Mouse (Mus musculus): ENCODE results near the gene Trim11. TPM values are rescaled to one million over a fixed set of nuclear protein-coding genes. Genes with fewer than 3 reads are reported as not detected.
A peak's percentile ranks its signal among the peaks of the same experiment; 100 is the strongest.

Trim11 gene
- polyA plus RNA-seq, 1 experiment from 2014 or later: 8.8 TPM

- no peaks in the 10 kb centered on the region for H3K9me3 ChIP-seq (ENCODE audit: low read length)
- H3K4me3 ChIP-seq (ENCODE audit: low read depth, low read length): no peak overlapping the region
- WGBS (ENCODE audit: insufficient replicate concordance): 42% methylated on average over 12 of the region's 12 CpGs
- DNase-seq: no peak
- ATAC-seq: peak; percentile 54
- H3K4me1 ChIP-seq (ENCODE audit: insufficient read depth): peaks cover 18% of the 10 kb centered on the region
- H3K36me3 ChIP-seq (replicated peaks; ENCODE audit: insufficient read depth, low read length): no peaks in the 10 kb centered on the region
- TF ChIP-seq CTCF (IDR thresholded peaks at IDR 0.05; ENCODE audit: low read depth) (no peak), EP300 (IDR thresholded peaks at IDR 0.05; ENCODE audit: low read depth) (no peak)
- H3K27me3 ChIP-seq (ENCODE audit: insufficient read depth, low read length): peaks cover 4% of the 10 kb centered on the region; the same call in 1 of the 2 replicates
- no peak overlapping the region for H3K9ac ChIP-seq (replicated peaks)
- H3K4me2 ChIP-seq (ENCODE audit: low read depth, low read length): no peak overlapping the region
- no peak overlapping the region for H3K27ac ChIP-seq (ENCODE audit: low read depth)
Observed at GRCm38 (mm10) chr11:58965001-58965760, 12.7 kb upstream of the Trim11 start.

- Histone ChIP-seq H3K36me3 (replicated peaks; ENCODE audit: insufficient read depth, low read length) (peaks cover 9% of the 10 kb centered on the region; the same call in 1 of the 2 replicates), H3K27me3 (ENCODE audit: insufficient read depth, low read length) (no peaks in the 10 kb centered on the region), H3K4me3 (ENCODE audit: low read depth, low read length) (no peak overlapping the region), H3K27ac (ENCODE audit: low read depth) (no peak overlapping the region), H3K4me1 (ENCODE audit: insufficient read depth) (peaks cover 15% of the 10 kb centered on the region), H3K4me2 (ENCODE audit: low read depth, low read length) (no peak overlapping the region), H3K9me3 (ENCODE audit: low read length) (no peaks in the 10 kb centered on the region), H3K9ac (replicated peaks) (no peak overlapping the region)
- 86% methylated on average over 1 of the region's 1 CpGs for whole genome bisulfite sequencing (ENCODE audit: insufficient replicate concordance)
- ATAC-seq (no peak), DNase-seq (peak; percentile 50)
- TF ChIP-seq EP300 (IDR thresholded peaks at IDR 0.05; ENCODE audit: low read depth) (no peak), CTCF (IDR thresholded peaks at IDR 0.05; ENCODE audit: low read depth) (peak; percentile 76)
Observed at GRCm38 (mm10) chr11:58967346-58967745, 10.5 kb upstream of the Trim11 start.

GRCm38 (mm10) chr11:58968551-58968950, 9.3 kb upstream of the Trim11 start:
- Histone ChIP-seq H3K27ac (ENCODE audit: low read depth) (no peak overlapping the region), H3K4me1 (ENCODE audit: insufficient read depth) (peaks cover 13% of the 10 kb centered on the region), H3K9me3 (ENCODE audit: low read length) (no peaks in the 10 kb centered on the region), H3K27me3 (ENCODE audit: insufficient read depth, low read length) (no peaks in the 10 kb centered on the region), H3K9ac (replicated peaks) (no peak overlapping the region), H3K4me2 (ENCODE audit: low read depth, low read length) (no peak overlapping the region), H3K36me3 (replicated peaks; ENCODE audit: insufficient read depth, low read length) (peaks cover 9% of the 10 kb centered on the region; the same call in 1 of the 2 replicates), H3K4me3 (ENCODE audit: low read depth, low read length) (no peak overlapping the region)
- WGBS (ENCODE audit: insufficient replicate concordance): 59% methylated on average over 7 of the region's 7 CpGs
- ATAC-seq: no peak
- DNase-seq: no peak
- no peak for TF ChIP-seq EP300 (IDR thresholded peaks at IDR 0.05; ENCODE audit: low read depth)
- TF ChIP-seq CTCF (IDR thresholded peaks at IDR 0.05; ENCODE audit: low read depth): no peak

GRCm38 (mm10) chr11:58969027-58969426, 8.9 kb upstream of the Trim11 start:
- Histone ChIP-seq H3K9ac (replicated peaks) (no peak overlapping the region), H3K4me2 (ENCODE audit: low read depth, low read length) (no peak overlapping the region), H3K4me3 (ENCODE audit: low read depth, low read length) (no peak overlapping the region), H3K9me3 (ENCODE audit: low read length) (no peaks in the 10 kb centered on the region), H3K4me1 (ENCODE audit: insufficient read depth) (peaks cover 11% of the 10 kb centered on the region), H3K27me3 (ENCODE audit: insufficient read depth, low read length) (no peaks in the 10 kb centered on the region), H3K36me3 (replicated peaks; ENCODE audit: insufficient read depth, low read length) (peaks cover 9% of the 10 kb centered on the region; the same call in 1 of the 2 replicates), H3K27ac (ENCODE audit: low read depth) (no peak overlapping the region)
- no peak for DNase-seq
- 52% methylated on average over 8 of the region's 8 CpGs for WGBS (ENCODE audit: insufficient replicate concordance)
- TF ChIP-seq CTCF (IDR thresholded peaks at IDR 0.05; ENCODE audit: low read depth) (no peak), EP300 (IDR thresholded peaks at IDR 0.05; ENCODE audit: low read depth) (no peak)
- ATAC-seq: no peak

GRCm38 (mm10) chr11:58969659-58970058, 8.2 kb upstream of the Trim11 start:
- Histone ChIP-seq H3K36me3 (replicated peaks; ENCODE audit: insufficient read depth, low read length) (peaks cover 9% of the 10 kb centered on the region; the same call in 1 of the 2 replicates), H3K27ac (ENCODE audit: low read depth) (no peak overlapping the region), H3K4me1 (ENCODE audit: insufficient read depth) (peaks cover 11% of the 10 kb centered on the region), H3K9me3 (ENCODE audit: low read length) (no peaks in the 10 kb centered on the region), H3K4me2 (ENCODE audit: low read depth, low read length) (no peak overlapping the region), H3K9ac (replicated peaks) (no peak overlapping the region), H3K4me3 (ENCODE audit: low read depth, low read length) (no peak overlapping the region), H3K27me3 (ENCODE audit: insufficient read depth, low read length) (no peaks in the 10 kb centered on the region)
- ATAC-seq (no peak), DNase-seq (no peak)
- 67% methylated on average over 6 of the region's 6 CpGs for WGBS (ENCODE audit: insufficient replicate concordance)
- TF ChIP-seq CTCF (IDR thresholded peaks at IDR 0.05; ENCODE audit: low read depth) (no peak), EP300 (IDR thresholded peaks at IDR 0.05; ENCODE audit: low read depth) (no peak)

- Histone ChIP-seq H3K27me3 (ENCODE audit: insufficient read depth, low read length) (no peaks in the 10 kb centered on the region), H3K4me3 (ENCODE audit: low read depth, low read length) (no peak overlapping the region), H3K9ac (replicated peaks) (no peak overlapping the region), H3K4me1 (ENCODE audit: insufficient read depth) (peaks cover 5% of the 10 kb centered on the region; the same call in 1 of the 2 replicates), H3K4me2 (ENCODE audit: low read depth, low read length) (no peak overlapping the region), H3K9me3 (ENCODE audit: low read length) (no peaks in the 10 kb centered on the region), H3K36me3 (replicated peaks; ENCODE audit: insufficient read depth, low read length) (peaks cover 11% of the 10 kb centered on the region), H3K27ac (ENCODE audit: low read depth) (no peak overlapping the region)
- DNase-seq (no peak), ATAC-seq (no peak)
- 84% methylated on average over 21 of the region's 21 CpGs for WGBS (ENCODE audit: insufficient replicate concordance)
- TF ChIP-seq CTCF (IDR thresholded peaks at IDR 0.05; ENCODE audit: low read depth) (0 out of 2 replicates have a peak, but pooled peaks have one; percentile 18), EP300 (IDR thresholded peaks at IDR 0.05; ENCODE audit: low read depth) (no peak)
Observed at GRCm38 (mm10) chr11:58970831-58971530, 6.9 kb upstream of the Trim11 start.
